Mouse (Mus musculus): ENCODE results near the gene Dennd4b. TPM values are rescaled to one million over a fixed set of nuclear protein-coding genes. Genes with fewer than 3 reads are reported as not detected.
A peak's percentile ranks its signal among the peaks of the same experiment; 100 is the strongest.
"Not testable (repeated sequence)": the region's sequence is repeated elsewhere in the genome, so short reads cannot be mapped to it uniquely, and the experiment has no call there.

Gene Dennd4b
- polyA plus RNA-seq, 1 experiment from 2014 or later = 8.1 TPM

GRCm38 (mm10) chr3:90250791-90251190 lies 14.2 kb upstream of the Dennd4b start:
- Histone ChIP-seq H3K36me3 (ENCODE audit: control insufficient read depth, insufficient read depth, low read length) (0 out of 2 replicates have a peak, but pooled peaks cover 2% of the 10 kb centered on the region), H3K27ac (ENCODE audit: low read depth, low read length) (no peak overlapping the region), H3K27me3 (replicated peaks; ENCODE audit: control insufficient read depth, insufficient read depth, low read length) (no peaks in the 10 kb centered on the region), H3K4me1 (ENCODE audit: control insufficient read depth, insufficient read depth, low read depth, low read length) (peaks cover 19% of the 10 kb centered on the region), H3K9ac (ENCODE audit: low read depth, low read length) (no peak overlapping the region), H3K4me3 (ENCODE audit: low read length) (no peak overlapping the region), H3K9me3 (ENCODE audit: control insufficient read depth, low read length) (no peaks in the 10 kb centered on the region), H3K4me2 (ENCODE audit: low read length) (no peak overlapping the region)
- ATAC-seq = no peak
- 91% methylated on average over 6 of the region's 6 CpGs for WGBS

- H3K9ac ChIP-seq (ENCODE audit: low read depth, low read length); H3K27ac ChIP-seq (ENCODE audit: low read depth, low read length); ATAC-seq; H3K27me3 ChIP-seq (replicated peaks; ENCODE audit: control insufficient read depth, insufficient read depth, low read length); H3K9me3 ChIP-seq (ENCODE audit: control insufficient read depth, low read length); H3K4me3 ChIP-seq (ENCODE audit: low read length); H3K4me2 ChIP-seq (ENCODE audit: low read length); H3K36me3 ChIP-seq (ENCODE audit: control insufficient read depth, insufficient read depth, low read length): not testable (repeated sequence)
- 97% methylated on average over 7 of the region's 12 CpGs for WGBS
- peaks cover 24% of the 10 kb centered on the region for H3K4me1 ChIP-seq (ENCODE audit: control insufficient read depth, insufficient read depth, low read depth, low read length)
These were observed 13.2 kb upstream of the Dennd4b start for GRCm38 (mm10) chr3:90251731-90252226.

GRCm38 (mm10) chr3:90252659-90253058 lies 12.3 kb upstream of the Dennd4b start:
- H3K9ac ChIP-seq (ENCODE audit: low read depth, low read length); H3K9me3 ChIP-seq (ENCODE audit: control insufficient read depth, low read length); H3K27me3 ChIP-seq (replicated peaks; ENCODE audit: control insufficient read depth, insufficient read depth, low read length); ATAC-seq; H3K36me3 ChIP-seq (ENCODE audit: control insufficient read depth, insufficient read depth, low read length); H3K4me3 ChIP-seq (ENCODE audit: low read length); H3K27ac ChIP-seq (ENCODE audit: low read depth, low read length); H3K4me2 ChIP-seq (ENCODE audit: low read length): not testable (repeated sequence)
- WGBS = 98% methylated on average over 2 of the region's 2 CpGs
- H3K4me1 ChIP-seq (ENCODE audit: control insufficient read depth, insufficient read depth, low read depth, low read length) = peaks cover 21% of the 10 kb centered on the region

- not testable (repeated sequence) for ATAC-seq
These were observed 11.8 kb upstream of the Dennd4b start for GRCm38 (mm10) chr3:90253174-90253573.

GRCm38 (mm10) chr3:90253653-90254418 lies 11.1 kb upstream of the Dennd4b start, which contains the start of gene Crtc2:
Gene Crtc2, plus strand, starts transcription at chr3:90254163.
- WGBS = under 1% methylated on average over 37 of the region's 40 CpGs

More at GRCm38 (mm10) chr3:90253174-90253573, 11.8 kb upstream of the Dennd4b start:
- H3K27ac ChIP-seq (ENCODE audit: low read depth, low read length); H3K27me3 ChIP-seq (replicated peaks; ENCODE audit: control insufficient read depth, insufficient read depth, low read length); H3K4me3 ChIP-seq (ENCODE audit: low read length); H3K36me3 ChIP-seq (ENCODE audit: control insufficient read depth, insufficient read depth, low read length); H3K9ac ChIP-seq (ENCODE audit: low read depth, low read length); H3K9me3 ChIP-seq (ENCODE audit: control insufficient read depth, low read length): not testable (repeated sequence)
- Histone ChIP-seq H3K4me1 (ENCODE audit: control insufficient read depth, insufficient read depth, low read depth, low read length) (peaks cover 20% of the 10 kb centered on the region), H3K4me2 (ENCODE audit: low read length) (peak overlapping the region; percentile 61)
- WGBS = 100% methylated on average over 1 of the region's 1 CpGs

GRCm38 (mm10) chr3:90254419-90255193 lies 10.4 kb upstream of the Dennd4b start:
- 1% methylated on average over 41 of the region's 41 CpGs for WGBS
- peak; percentile 46; the same call in 1 of the 2 replicates for ATAC-seq
- H3K9ac ChIP-seq (ENCODE audit: low read depth, low read length) = peak overlapping the region; percentile 92
- peaks cover 16% of the 10 kb centered on the region for H3K36me3 ChIP-seq (ENCODE audit: control insufficient read depth, insufficient read depth, low read length)
- peaks cover 14% of the 10 kb centered on the region for H3K4me1 ChIP-seq (ENCODE audit: control insufficient read depth, insufficient read depth, low read depth, low read length)
- peak overlapping the region; percentile 87 for H3K27ac ChIP-seq (ENCODE audit: low read depth, low read length)
- H3K4me2 ChIP-seq (ENCODE audit: low read length) = peak overlapping the region; percentile 96
- no peaks in the 10 kb centered on the region for H3K27me3 ChIP-seq (replicated peaks; ENCODE audit: control insufficient read depth, insufficient read depth, low read length)
- H3K9me3 ChIP-seq (ENCODE audit: control insufficient read depth, low read length) = no peaks in the 10 kb centered on the region
- peak overlapping the region; percentile 92 for H3K4me3 ChIP-seq (ENCODE audit: low read length)

More at GRCm38 (mm10) chr3:90253653-90254418, 11.1 kb upstream of the Dennd4b start, which contains the start of gene Crtc2:
- ATAC-seq = peak; percentile 97
- Histone ChIP-seq H3K9ac (ENCODE audit: low read depth, low read length) (peak within 1 kb of the TSS; percentile 92), H3K9me3 (ENCODE audit: control insufficient read depth, low read length) (no peaks in the 10 kb centered on the region), H3K4me3 (ENCODE audit: low read length) (peak within 1 kb of the TSS; percentile 92), H3K4me2 (ENCODE audit: low read length) (peak within 1 kb of the TSS; percentile 96), H3K36me3 (ENCODE audit: control insufficient read depth, insufficient read depth, low read length) (peaks cover 10% of the 10 kb centered on the region; the same call in 1 of the 2 replicates), H3K27me3 (replicated peaks; ENCODE audit: control insufficient read depth, insufficient read depth, low read length) (no peaks in the 10 kb centered on the region), H3K27ac (ENCODE audit: low read depth, low read length) (peak within 1 kb of the TSS; percentile 87), H3K4me1 (ENCODE audit: control insufficient read depth, insufficient read depth, low read depth, low read length) (peaks cover 16% of the 10 kb centered on the region)

- Histone ChIP-seq H3K27me3 (replicated peaks; ENCODE audit: control insufficient read depth, insufficient read depth, low read length) (no peaks in the 10 kb centered on the region), H3K9me3 (ENCODE audit: control insufficient read depth, low read length) (no peaks in the 10 kb centered on the region), H3K9ac (ENCODE audit: low read depth, low read length) (peak overlapping the region; percentile 92), H3K4me3 (ENCODE audit: low read length) (peak overlapping the region; percentile 92), H3K27ac (ENCODE audit: low read depth, low read length) (no peak overlapping the region; the same call in 1 of the 2 replicates), H3K4me1 (ENCODE audit: control insufficient read depth, insufficient read depth, low read depth, low read length) (peaks cover 14% of the 10 kb centered on the region), H3K4me2 (ENCODE audit: low read length) (peak overlapping the region; percentile 96), H3K36me3 (ENCODE audit: control insufficient read depth, insufficient read depth, low read length) (peaks cover 22% of the 10 kb centered on the region)
- no peak for ATAC-seq
- WGBS = 20% methylated on average over 2 of the region's 2 CpGs
These were observed 9.8 kb upstream of the Dennd4b start for GRCm38 (mm10) chr3:90255194-90255565.

GRCm38 (mm10) chr3:90255784-90256353 lies 9.1 kb upstream of the Dennd4b start:
- Histone ChIP-seq H3K9ac (ENCODE audit: low read depth, low read length) (no peak overlapping the region), H3K9me3 (ENCODE audit: control insufficient read depth, low read length) (no peaks in the 10 kb centered on the region), H3K27ac (ENCODE audit: low read depth, low read length) (no peak overlapping the region), H3K4me1 (ENCODE audit: control insufficient read depth, insufficient read depth, low read depth, low read length) (peaks cover 14% of the 10 kb centered on the region), H3K36me3 (ENCODE audit: control insufficient read depth, insufficient read depth, low read length) (peaks cover 29% of the 10 kb centered on the region), H3K27me3 (replicated peaks; ENCODE audit: control insufficient read depth, insufficient read depth, low read length) (no peaks in the 10 kb centered on the region), H3K4me2 (ENCODE audit: low read length) (no peak overlapping the region; the same call in 1 of the 2 replicates), H3K4me3 (ENCODE audit: low read length) (no peak overlapping the region)
- 94% methylated on average over 14 of the region's 14 CpGs for WGBS
- ATAC-seq = no peak
